Mouse (Mus musculus) gastrocnemius, postnatal 36 days (tissue): ENCODE results near the gene Kcnk13. TPM values are rescaled to one million over a fixed set of nuclear protein-coding genes. Genes with fewer than 3 reads are reported as not detected.

Experiments
- DNase-seq, 2 experiments: peaks; one replicate each; pipeline ENCODE4 v3.0.0; 2022
- intact Hi-C: fragments of 180-260 bp; cut with DNase I; formaldehyde crosslinking; loops from one replicate; pipeline ENCODE4 v1.15.1; 2025
- total RNA-seq, 2 experiments: library from RNA; stranded (reverse); gene quantifications; 2 replicates each; pipeline ENCODE4 v1.2.3; 2021

Kcnk13 gene
- total RNA-seq, 2 experiments from 2014 or later = 0.10 to 0.47 TPM

GRCm38 (mm10) chr12:100005285-100005684 lies 41.0 kb downstream of the Kcnk13 start:
- intact Hi-C loops = no loop called here
- DNase-seq = no peak

GRCm38 (mm10) chr12:100006681-100007080 lies 42.4 kb downstream of the Kcnk13 start:
- intact Hi-C loops = no loop called here
- DNase-seq = no peak

GRCm38 (mm10) chr12:100012839-100013238 lies 48.5 kb downstream of the Kcnk13 start:
- DNase-seq = no peak
- intact Hi-C loops = no loop called here

GRCm38 (mm10) chr12:100015146-100015545 lies 50.8 kb downstream of the Kcnk13 start:
- DNase-seq = no peak
- intact Hi-C loops = no loop called here

- no peak for DNase-seq
- intact Hi-C loops = no loop called here
Measured at GRCm38 (mm10) chr12:100017709-100018108, 53.4 kb downstream of the Kcnk13 start.

- no peak for DNase-seq
- intact Hi-C loops = loop anchor here (10.0 kb wide), 1 partner anchor 958 kb away; no protein-coding TSS in a partner anchor
Measured at GRCm38 (mm10) chr12:100022490-100022889, 58.2 kb downstream of the Kcnk13 start.

- no peak for DNase-seq
- intact Hi-C loops = loop anchor here (10.0 kb wide), 1 partner anchor 959 kb away; no protein-coding TSS in a partner anchor
Measured at GRCm38 (mm10) chr12:100023821-100024365, 59.6 kb downstream of the Kcnk13 start.

GRCm38 (mm10) chr12:100025675-100026074 lies 61.4 kb downstream of the Kcnk13 start:
- DNase-seq = no peak
- intact Hi-C loops = loop anchor here (10.0 kb wide), 1 partner anchor 961 kb away; no protein-coding TSS in a partner anchor

- intact Hi-C loops = loop anchor here (10.0 kb wide), 1 partner anchor 962 kb away; no protein-coding TSS in a partner anchor
- no peak for DNase-seq
Measured at GRCm38 (mm10) chr12:100026715-100027245, 62.5 kb downstream of the Kcnk13 start.

- intact Hi-C loops = loop anchor here (10.0 kb wide), 1 partner anchor 962 kb away; no protein-coding TSS in a partner anchor
- DNase-seq = no peak
Measured at GRCm38 (mm10) chr12:100027281-100027680, 63.0 kb downstream of the Kcnk13 start.

GRCm38 (mm10) chr12:100031681-100032080 lies 67.4 kb downstream of the Kcnk13 start:
- intact Hi-C loops = no loop called here
- DNase-seq = no peak

- no peak for DNase-seq
- intact Hi-C loops = no loop called here
Measured at GRCm38 (mm10) chr12:100032521-100032920, 68.2 kb downstream of the Kcnk13 start.

- intact Hi-C loops = no loop called here
Measured at GRCm38 (mm10) chr12:100038741-100039262, 74.5 kb downstream of the Kcnk13 start.

GRCm38 (mm10) chr12:100042116-100042515 lies 77.8 kb downstream of the Kcnk13 start:
- no peak for DNase-seq
- intact Hi-C loops = no loop called here

More at GRCm38 (mm10) chr12:100038741-100039262, 74.5 kb downstream of the Kcnk13 start:
- no peak for DNase-seq

GRCm38 (mm10) chr12:100044704-100045103 lies 80.4 kb downstream of the Kcnk13 start:
- intact Hi-C loops = no loop called here
- no peak for DNase-seq

- intact Hi-C loops = no loop called here
- no peak for DNase-seq
Measured at GRCm38 (mm10) chr12:100050552-100050951, 86.3 kb downstream of the Kcnk13 start.

GRCm38 (mm10) chr12:100053617-100054016 lies 89.3 kb downstream of the Kcnk13 start:
- DNase-seq = no peak
- intact Hi-C loops = no loop called here

- intact Hi-C loops = no loop called here
- no peak for DNase-seq
Measured at GRCm38 (mm10) chr12:100061071-100061470, 96.8 kb downstream of the Kcnk13 start.

- DNase-seq = no peak
- intact Hi-C loops = no loop called here
Measured at GRCm38 (mm10) chr12:100061826-100062225, 97.5 kb downstream of the Kcnk13 start.

- DNase-seq = no peak
- intact Hi-C loops = no loop called here
Measured at GRCm38 (mm10) chr12:100062584-100062983, 98.3 kb downstream of the Kcnk13 start.

GRCm38 (mm10) chr12:100065109-100065508 lies 100.8 kb downstream of the Kcnk13 start:
- no peak for DNase-seq
- intact Hi-C loops = no loop called here

GRCm38 (mm10) chr12:100067477-100067876 lies 103.2 kb downstream of the Kcnk13 start:
- DNase-seq = peak in 1 of 2 experiments; percentile 19
- intact Hi-C loops = no loop called here
